Mouse (Mus musculus) heart, embryonic 14.5 days (tissue): ENCODE results near the gene Pdia5. TPM values are rescaled to one million over a fixed set of nuclear protein-coding genes. Genes with fewer than 3 reads are reported as not detected.
A peak's percentile ranks its signal among the peaks of the same experiment; 100 is the strongest.

Source experiments
- ATAC-seq: fragments of 200-750 bp; cut with Nextera tagmentation; 2 replicates; pipeline ENCODE4 v1.8.0; 2017; ENCODE audit warnings: low read depth, moderate TSS enrichment; ENCODE audit not compliant: insufficient number of reproducible peaks, insufficient read depth, low FRiP score
- H3K27ac ChIP-seq, 2 experiments: fragments of 200-500 bp in 1 of 2; fragments of 300-500 bp in 1 of 2; sonication (generic) in 1 of 2; replicated peaks in 1 of 2; 2 replicates each; pipeline ENCODE4 v1.5.1; 2012 to 2014; ENCODE audit warnings: low read depth in 2 of 2, low read length in 2 of 2, control low read depth in 1 of 2, mild to moderate bottlenecking in 1 of 2, mixed read lengths in 1 of 2; ENCODE audit not compliant: control insufficient read depth in 1 of 2, insufficient read depth in 1 of 2
- H3K27me3 ChIP-seq: fragments of 300-500 bp; sonication (generic); 2 replicates; pipeline ENCODE4 v1.6.1; 2014; ENCODE audit warnings: mild to moderate bottlenecking, low read length, control low read depth; ENCODE audit not compliant: control insufficient read depth, insufficient read depth
- H3K36me3 ChIP-seq: fragments of 300-500 bp; sonication (generic); 2 replicates; pipeline ENCODE4 v1.6.1; 2014; ENCODE audit warnings: mild to moderate bottlenecking, control low read depth, low read length, mixed read lengths; ENCODE audit not compliant: control insufficient read depth, insufficient read depth
- H3K4me1 ChIP-seq, 2 experiments: fragments of 200-500 bp in 1 of 2; fragments of 300-500 bp in 1 of 2; sonication (generic) in 1 of 2; 2 replicates each; pipeline ENCODE4 v1.6.1; 2012 to 2014; ENCODE audit warnings: low read length in 2 of 2, control low read depth in 1 of 2, mixed read lengths in 1 of 2; ENCODE audit not compliant: control insufficient read depth in 2 of 2, insufficient read depth in 2 of 2
- H3K4me2 ChIP-seq: fragments of 300-500 bp; sonication (generic); 2 replicates; pipeline ENCODE4 v1.6.1; 2014; ENCODE audit warnings: mild to moderate bottlenecking, low read length
- H3K4me3 ChIP-seq, 2 experiments: fragments of 200-500 bp in 1 of 2; fragments of 300-500 bp in 1 of 2; sonication (generic) in 1 of 2; 2 replicates each; pipeline ENCODE4 v1.5.1; 2012 to 2014; ENCODE audit warnings: low read length in 2 of 2, mild to moderate bottlenecking in 2 of 2, control low read depth in 1 of 2, low read depth in 1 of 2, moderate library complexity in 1 of 2; ENCODE audit not compliant: control insufficient read depth in 1 of 2, insufficient read depth in 1 of 2
- H3K9ac ChIP-seq: fragments of 300-500 bp; sonication (generic); 2 replicates; pipeline ENCODE4 v1.6.1; 2014; ENCODE audit warnings: mild to moderate bottlenecking, low read length
- H3K9me3 ChIP-seq: fragments of 300-500 bp; sonication (generic); 2 replicates; pipeline ENCODE4 v1.6.1; 2016; ENCODE audit warnings: low read length, control low read depth; ENCODE audit not compliant: control insufficient read depth
- WGBS: fragments of 180-500 bp; shearing (Covaris S2); extraction: QIAGEN DNeasy Blood & Tissue Kit; methylation state at CpG from one replicate; pipeline ENCODE4 v1.1.7; 2014; 5-methylcytosine and 5-hydroxymethylcytosine counted together
- polyA plus RNA-seq: library from polyadenylated mRNA; unstranded; fragments of >200 nt; fragmentation: Nextera tagmentation; extraction: Ambion mirVana; gene quantifications from 2 replicates; pipeline ENCODE4 v1.2.1, GENCODE M21; 2014

Gene Pdia5
- polyA plus RNA-seq, 1 experiment from 2014 or later, result 14.7 TPM

- no peak overlapping the region for H3K27ac ChIP-seq
- WGBS, result 80% methylated on average over 4 of the region's 4 CpGs
- ATAC-seq, result no peak
- no peak overlapping the region for H3K9ac ChIP-seq
- H3K9me3 ChIP-seq, result no peaks in the 10 kb centered on the region
- no peaks in the 10 kb centered on the region for H3K36me3 ChIP-seq
- no peak overlapping the region for H3K4me3 ChIP-seq
- H3K4me1 ChIP-seq, result peaks cover 11 to 16% of the 10 kb centered on the region in 2 experiments; a peak in 3 of 4 replicates
- H3K27me3 ChIP-seq, result no peaks in the 10 kb centered on the region
- no peak overlapping the region for H3K4me2 ChIP-seq
Observed at GRCm38 (mm10) chr16:35484105-35484504, 6.6 kb downstream of the Pdia5 start.

- H3K4me1 ChIP-seq, result peaks cover 2 to 9% of the 10 kb centered on the region in 2 experiments; a peak in 1 of 4 replicates
- no peak overlapping the region for H3K4me2 ChIP-seq
- H3K36me3 ChIP-seq, result no peaks in the 10 kb centered on the region
- no peaks in the 10 kb centered on the region for H3K27me3 ChIP-seq
- no peak overlapping the region for H3K9ac ChIP-seq
- 49% methylated on average over 5 of the region's 6 CpGs for WGBS
- H3K4me3 ChIP-seq, result no peak overlapping the region
- H3K9me3 ChIP-seq, result no peaks in the 10 kb centered on the region
- no peak overlapping the region for H3K27ac ChIP-seq
- ATAC-seq, result no peak
Observed at GRCm38 (mm10) chr16:35479301-35479700, 11.4 kb downstream of the Pdia5 start.

DNA sequence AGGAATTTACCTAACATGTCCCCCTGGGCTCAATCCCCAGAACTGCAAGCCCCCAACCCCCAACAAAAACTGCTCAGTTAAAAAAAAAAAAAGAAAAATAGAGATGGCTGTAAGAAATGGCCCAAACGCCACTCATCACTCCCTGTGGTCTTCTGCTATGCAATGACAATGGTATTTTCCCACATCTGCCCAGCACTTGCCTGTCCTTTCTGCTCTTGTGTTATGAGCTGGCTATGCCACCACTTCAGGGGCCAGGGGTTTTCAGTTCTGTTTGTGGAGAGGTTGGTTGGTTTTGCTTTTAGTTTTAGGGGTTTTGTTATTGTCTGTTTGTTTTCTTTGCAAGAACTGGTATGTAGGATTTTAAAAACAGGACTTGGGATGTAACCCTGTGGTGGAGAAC is 13.4 kb downstream of the Pdia5 start:
- Histone ChIP-seq H3K4me1 (peaks cover 2 to 9% of the 10 kb centered on the region in 2 experiments; a peak in 1 of 4 replicates), H3K27ac (no peak overlapping the region), H3K9ac (no peak overlapping the region), H3K36me3 (no peaks in the 10 kb centered on the region), H3K27me3 (no peaks in the 10 kb centered on the region), H3K4me2 (no peak overlapping the region), H3K9me3 (no peaks in the 10 kb centered on the region), H3K4me3 (no peak overlapping the region)
- 69% methylated on average over 1 of the region's 1 CpGs for WGBS
- no peak for ATAC-seq

GRCm38 (mm10) chr16:35472569-35473275 is 18.0 kb downstream of the Pdia5 start:
- no peak overlapping the region for H3K9ac ChIP-seq
- peaks cover 14 to 18% of the 10 kb centered on the region in 2 experiments for H3K4me1 ChIP-seq
- no peak overlapping the region for H3K4me2 ChIP-seq
- H3K27me3 ChIP-seq, result no peaks in the 10 kb centered on the region
- ATAC-seq, result no peak
- H3K9me3 ChIP-seq, result no peaks in the 10 kb centered on the region
- no peaks in the 10 kb centered on the region for H3K36me3 ChIP-seq
- no peak overlapping the region for H3K27ac ChIP-seq
- no peak overlapping the region for H3K4me3 ChIP-seq
- WGBS, result 85% methylated on average over 14 of the region's 14 CpGs

DNA sequence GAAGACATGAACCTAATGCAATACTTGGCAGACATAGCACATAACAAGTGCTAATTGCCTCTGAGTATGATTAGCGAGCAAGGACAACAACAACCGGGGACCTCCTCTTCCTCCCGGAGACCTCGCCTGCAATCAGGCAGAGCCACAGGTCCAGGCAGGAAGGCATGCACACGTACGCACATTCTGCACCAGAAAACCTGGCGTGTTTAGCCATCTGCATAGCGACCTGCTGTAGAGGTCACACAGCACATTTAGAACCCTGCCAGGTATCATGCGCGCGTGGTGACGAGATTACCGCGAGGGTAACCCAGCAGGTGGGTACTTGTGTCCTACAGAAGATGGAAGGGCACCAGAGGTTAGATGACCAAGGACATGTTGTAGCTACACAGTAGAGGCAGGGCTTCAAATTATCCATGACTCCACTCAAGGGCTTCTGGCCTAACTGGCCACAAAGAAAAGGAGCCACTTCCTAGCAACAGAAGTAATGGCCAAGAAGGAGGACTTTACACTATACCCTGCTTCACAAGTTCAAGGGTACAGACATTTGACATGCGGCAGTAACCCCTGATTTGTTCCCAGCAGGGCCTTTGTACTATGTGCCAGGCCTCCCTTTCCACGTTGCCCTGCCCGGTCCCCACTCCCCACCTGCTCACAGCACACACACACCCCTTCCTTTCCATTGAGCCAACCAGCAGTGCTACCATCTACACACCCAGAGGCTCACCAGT is 18.7 kb downstream of the Pdia5 start:
- H3K4me3 ChIP-seq, result no peak overlapping the region
- no peak overlapping the region for H3K4me2 ChIP-seq
- ATAC-seq, result no peak
- no peaks in the 10 kb centered on the region for H3K27me3 ChIP-seq
- H3K9me3 ChIP-seq, result no peaks in the 10 kb centered on the region
- WGBS, result 90% methylated on average over 17 of the region's 17 CpGs
- peaks cover 14 to 17% of the 10 kb centered on the region in 2 experiments for H3K4me1 ChIP-seq
- no peaks in the 10 kb centered on the region for H3K36me3 ChIP-seq
- no peak overlapping the region for H3K27ac ChIP-seq
- H3K9ac ChIP-seq, result no peak overlapping the region

- no peak for ATAC-seq
- no peaks in the 10 kb centered on the region for H3K27me3 ChIP-seq
- WGBS, result 82% methylated on average over 8 of the region's 8 CpGs
- H3K36me3 ChIP-seq, result 0 out of 2 replicates have a peak, but pooled peaks cover 4% of the 10 kb centered on the region
- peak overlapping the region in 1 of 2 experiments; percentile 31; a peak in 1 of 4 replicates for H3K27ac ChIP-seq
- H3K4me1 ChIP-seq, result peaks cover 18% of the 10 kb centered on the region in 2 experiments
- no peak overlapping the region for H3K4me3 ChIP-seq
- no peak overlapping the region for H3K4me2 ChIP-seq
- no peak overlapping the region for H3K9ac ChIP-seq
- no peaks in the 10 kb centered on the region for H3K9me3 ChIP-seq
Observed at GRCm38 (mm10) chr16:35470983-35471382, 19.7 kb downstream of the Pdia5 start.

DNA sequence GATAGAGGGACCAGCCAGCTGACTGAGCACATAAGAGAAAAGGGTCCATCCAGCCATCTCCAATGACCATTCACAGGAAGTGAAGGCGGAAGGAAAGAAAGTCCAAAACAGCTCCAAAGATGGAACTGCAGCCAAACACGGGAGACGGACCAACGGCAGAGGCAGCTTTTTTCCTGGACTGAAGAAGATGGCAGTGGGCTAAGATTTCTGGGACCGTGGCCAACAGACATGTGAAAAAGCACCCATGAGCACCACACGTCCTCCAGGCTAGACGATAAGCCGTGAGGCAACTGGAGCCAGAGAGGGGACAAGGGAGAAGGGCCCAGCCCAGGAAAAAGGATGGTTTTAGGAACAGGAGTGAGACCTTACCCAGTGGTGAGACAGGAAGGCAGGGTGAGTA is 20.6 kb downstream of the Pdia5 start:
- no peak overlapping the region for H3K9ac ChIP-seq
- WGBS, result 25% methylated on average over 8 of the region's 8 CpGs
- ATAC-seq, result no peak
- no peaks in the 10 kb centered on the region for H3K27me3 ChIP-seq
- H3K4me2 ChIP-seq, result no peak overlapping the region
- H3K4me3 ChIP-seq, result no peak overlapping the region
- H3K36me3 ChIP-seq, result 0 out of 2 replicates have a peak, but pooled peaks cover 4% of the 10 kb centered on the region
- H3K4me1 ChIP-seq, result peaks cover 25 to 26% of the 10 kb centered on the region in 2 experiments
- no peaks in the 10 kb centered on the region for H3K9me3 ChIP-seq
- peak overlapping the region; percentile 3 to 31; a peak in 2 of 4 replicates for H3K27ac ChIP-seq
